Mouse (Mus musculus): ENCODE data around the gene Foxk2. TPM values are rescaled to one million over a fixed set of nuclear protein-coding genes. Genes with fewer than 3 reads are reported as not detected.
"Not testable (repeated sequence)": the region's sequence is repeated elsewhere in the genome, so short reads cannot be mapped to it uniquely, and the experiment has no call there.

Gene Foxk2
- total RNA-seq, 2 experiments from 2014 or later, result 20.9 to 24.8 TPM

DNA sequence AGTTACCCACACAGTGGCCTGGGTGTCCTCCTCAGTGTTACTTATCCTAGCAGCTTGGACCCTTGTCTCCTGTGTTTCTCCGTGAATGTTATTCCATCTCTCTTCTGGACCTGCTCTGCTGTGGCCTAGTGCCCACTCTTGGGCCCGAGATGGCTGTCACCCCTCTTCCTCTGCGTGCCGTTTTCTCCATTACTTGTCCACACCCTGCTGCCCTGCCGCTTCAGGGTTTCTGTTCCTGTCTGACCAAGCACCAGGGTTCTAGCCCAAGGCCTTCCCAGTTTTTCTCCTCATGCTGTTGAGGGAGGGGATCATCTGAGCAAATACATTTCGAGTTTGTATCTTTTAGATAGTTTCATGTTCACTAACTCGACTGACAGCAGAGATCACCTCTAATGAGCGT lies 17.7 kb downstream of the Foxk2 start:
- no peak for ATAC-seq (replicated peaks; ENCODE audit: poor library complexity)

DNA sequence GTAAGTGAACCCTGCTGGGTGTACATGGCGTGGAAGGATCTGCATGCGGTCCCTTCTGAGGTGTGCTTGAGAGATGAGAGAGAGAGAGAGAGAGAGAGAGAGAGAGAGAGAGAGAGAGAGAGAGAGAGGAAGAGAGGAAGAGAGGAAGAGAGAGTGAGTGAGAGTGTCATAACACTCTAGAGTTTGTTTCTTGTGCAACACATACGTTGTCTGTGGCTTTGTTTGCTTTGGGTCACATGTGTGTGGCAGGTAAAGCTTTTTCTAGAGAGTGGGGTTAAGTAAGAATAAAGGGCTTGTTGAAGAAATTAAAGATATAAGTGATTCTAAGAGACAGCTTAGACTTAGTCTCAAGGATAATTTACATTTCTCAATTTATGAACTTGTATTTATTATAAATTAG lies 18.2 kb downstream of the Foxk2 start:
- peak; percentile 57 for ATAC-seq (replicated peaks; ENCODE audit: poor library complexity)

DNA sequence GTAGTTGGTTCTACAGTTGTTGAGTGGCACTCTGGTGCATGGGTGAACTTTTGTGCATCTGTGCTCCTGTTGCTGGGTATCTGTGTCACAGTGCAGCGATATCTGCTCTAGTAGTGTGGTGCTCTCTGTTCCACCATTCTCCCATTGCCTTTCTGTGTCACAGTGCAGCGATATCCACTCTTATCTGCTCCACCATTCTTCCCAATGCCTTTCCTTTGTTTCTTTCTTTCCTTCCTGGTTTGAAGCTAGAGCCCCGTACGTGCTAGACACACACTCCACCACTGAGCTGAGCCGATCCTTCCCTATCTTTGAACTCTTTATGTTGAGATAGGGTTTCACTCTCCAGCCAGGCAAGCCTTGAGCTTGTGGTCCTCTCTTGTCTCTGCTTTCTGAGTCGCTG lies 23.1 kb downstream of the Foxk2 start:
- peak; percentile 64 for ATAC-seq (replicated peaks; ENCODE audit: poor library complexity)

GRCm38 (mm10) chr11:121289859-121290258 lies 30.1 kb downstream of the Foxk2 start:
- peak; percentile 42; the same call in 1 of the 2 replicates for ATAC-seq (replicated peaks; ENCODE audit: poor library complexity)

- no peak for ATAC-seq (replicated peaks; ENCODE audit: poor library complexity)
Observed at GRCm38 (mm10) chr11:121294771-121295170, 35.0 kb downstream of the Foxk2 start.

- no peak for ATAC-seq (replicated peaks; ENCODE audit: poor library complexity)
Observed at GRCm38 (mm10) chr11:121298493-121298892, 38.7 kb downstream of the Foxk2 start.

GRCm38 (mm10) chr11:121300265-121300664 lies 40.5 kb downstream of the Foxk2 start:
- ATAC-seq (replicated peaks; ENCODE audit: poor library complexity), result no peak

DNA sequence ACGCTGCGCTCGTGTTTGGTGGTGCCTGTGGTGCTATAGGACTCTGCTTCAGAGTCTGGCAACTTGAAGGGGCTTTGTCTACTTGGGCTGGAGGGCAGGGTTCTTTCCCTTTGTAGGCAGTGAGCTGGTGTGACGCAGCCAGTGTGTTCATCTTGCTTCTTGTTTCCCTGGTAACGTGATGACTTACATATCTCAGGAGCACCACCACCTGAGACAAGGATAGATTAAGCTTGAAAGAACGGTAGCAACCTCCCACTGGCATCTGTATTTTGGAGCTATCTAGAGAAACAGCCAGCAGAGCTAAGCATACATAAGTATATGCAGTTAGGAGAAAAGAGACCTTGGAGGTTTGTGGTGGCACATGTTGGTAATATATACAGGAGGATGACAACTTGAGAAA lies 45.6 kb downstream of the Foxk2 start:
- peak; percentile 65 for ATAC-seq (replicated peaks; ENCODE audit: poor library complexity)

GRCm38 (mm10) chr11:121306608-121307007 lies 46.8 kb downstream of the Foxk2 start:
- no peak for ATAC-seq (replicated peaks; ENCODE audit: poor library complexity)

DNA sequence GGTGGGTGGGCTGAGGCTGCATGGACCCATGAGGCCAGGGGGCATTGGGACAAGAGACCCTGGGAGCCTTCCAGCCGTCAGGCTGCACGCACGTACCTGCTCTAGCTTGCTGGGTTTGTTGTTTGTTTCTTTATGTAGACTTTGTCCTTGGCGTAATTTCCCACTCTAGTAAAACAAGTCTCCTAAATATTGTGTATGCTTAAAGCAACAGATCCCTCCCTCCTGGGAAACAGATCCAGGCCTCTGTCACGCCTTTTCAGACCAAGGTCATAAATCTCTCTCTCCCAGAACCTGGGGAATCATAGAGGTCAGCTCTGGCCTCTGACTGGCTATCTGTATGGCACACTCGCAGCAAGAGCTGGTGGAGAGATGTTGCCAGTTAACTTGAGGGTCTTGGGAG lies 47.9 kb downstream of the Foxk2 start:
- ATAC-seq (replicated peaks; ENCODE audit: poor library complexity), result not testable (repeated sequence)

GRCm38 (mm10) chr11:121326034-121326433 lies 66.2 kb downstream of the Foxk2 start:
- ATAC-seq (replicated peaks; ENCODE audit: poor library complexity), result no peak

- ATAC-seq (replicated peaks; ENCODE audit: poor library complexity), result no peak
Observed at GRCm38 (mm10) chr11:121326681-121327080, 66.9 kb downstream of the Foxk2 start.

DNA sequence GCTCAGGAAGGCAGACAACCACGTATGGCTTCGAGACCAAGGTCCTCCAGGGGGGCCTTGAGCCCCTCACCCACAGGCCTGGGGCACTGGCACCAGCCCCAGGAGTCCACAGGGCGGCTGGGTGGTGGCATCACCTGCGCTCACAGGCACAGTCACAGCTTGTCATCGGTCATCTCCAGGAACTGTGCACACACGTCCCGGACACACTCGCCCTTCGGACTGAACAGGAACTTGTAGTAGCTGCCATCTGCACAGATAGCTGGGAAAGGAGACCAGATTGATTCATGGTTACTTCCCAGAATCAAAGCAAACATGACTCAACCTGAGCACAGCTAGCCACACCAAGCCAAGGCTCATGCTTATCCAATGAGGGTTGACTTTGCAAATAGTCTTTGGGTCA lies 68.4 kb downstream of the Foxk2 start:
- no peak for ATAC-seq (replicated peaks; ENCODE audit: poor library complexity)

GRCm38 (mm10) chr11:121328619-121329018 lies 68.8 kb downstream of the Foxk2 start:
- no peak for ATAC-seq (replicated peaks; ENCODE audit: poor library complexity)

DNA sequence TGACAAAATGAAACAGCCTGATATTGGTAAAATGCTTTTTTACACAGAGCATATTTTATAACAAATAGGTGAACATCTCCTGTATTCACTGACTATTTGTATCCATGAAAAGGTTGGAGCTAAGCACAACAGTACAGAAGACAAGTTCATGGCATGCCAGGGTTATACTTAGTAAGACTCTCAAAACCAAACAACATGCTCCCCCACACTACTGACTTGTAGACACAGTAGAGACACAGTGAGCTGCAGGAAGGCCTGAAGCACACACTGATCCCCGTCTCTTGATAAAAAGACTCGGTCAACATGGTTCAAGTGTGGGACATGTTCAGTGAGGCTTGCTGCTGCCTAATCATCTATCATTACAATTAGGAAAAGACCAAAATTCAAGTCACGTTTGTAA lies 71.9 kb downstream of the Foxk2 start:
- ATAC-seq (replicated peaks; ENCODE audit: poor library complexity), result no peak

DNA sequence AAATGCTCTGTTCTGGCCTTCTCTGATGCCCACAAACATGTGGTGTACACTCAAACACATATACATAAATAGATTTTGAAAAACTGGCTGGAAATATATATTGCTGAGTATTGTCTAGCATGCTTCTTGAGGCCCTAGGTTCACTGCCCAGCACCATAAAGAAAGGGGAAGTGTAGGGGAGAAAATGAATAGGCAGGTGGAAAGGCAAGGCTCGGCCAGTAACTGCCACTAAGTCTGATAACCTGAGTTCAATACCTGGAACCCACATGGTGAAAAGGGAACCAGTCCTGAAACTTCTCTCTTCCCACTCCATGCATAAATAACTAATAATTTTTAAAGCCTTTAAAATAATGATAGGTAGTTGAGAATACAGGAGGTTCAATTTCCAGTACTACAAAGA lies 79.9 kb downstream of the Foxk2 start:
- ATAC-seq (replicated peaks; ENCODE audit: poor library complexity), result 0 out of 2 replicates have a peak, but pooled peaks have one; percentile 13

DNA sequence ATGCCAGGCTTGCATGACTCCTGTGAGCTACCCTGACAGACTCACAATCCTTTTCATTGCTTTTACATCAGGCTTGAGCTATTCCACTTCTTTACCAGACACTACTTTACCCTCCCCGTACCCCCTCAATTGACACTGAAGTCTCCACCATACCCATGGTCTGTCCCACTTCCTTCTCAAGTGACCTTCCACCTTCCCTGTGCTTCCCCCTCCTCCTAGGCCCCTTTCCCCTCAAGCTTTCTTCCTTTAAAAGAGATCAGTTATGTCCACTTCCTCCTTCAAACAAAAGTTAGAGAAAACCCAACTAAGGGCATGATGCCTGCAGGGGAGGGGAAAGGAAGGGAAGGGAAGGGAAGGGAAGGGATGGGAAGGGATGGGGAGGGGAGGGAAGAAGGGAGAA lies 80.5 kb downstream of the Foxk2 start:
- ATAC-seq (replicated peaks; ENCODE audit: poor library complexity), result peak; percentile 48

- ATAC-seq (replicated peaks; ENCODE audit: poor library complexity), result peak; percentile 38; the same call in 1 of the 2 replicates
Observed at GRCm38 (mm10) chr11:121342423-121342822, 82.6 kb downstream of the Foxk2 start.

GRCm38 (mm10) chr11:121347036-121347435 lies 87.2 kb downstream of the Foxk2 start:
- peak; percentile 88 for ATAC-seq (replicated peaks; ENCODE audit: poor library complexity)

- no peak for ATAC-seq (replicated peaks; ENCODE audit: poor library complexity)
Observed at GRCm38 (mm10) chr11:121348166-121348565, 88.4 kb downstream of the Foxk2 start.

DNA sequence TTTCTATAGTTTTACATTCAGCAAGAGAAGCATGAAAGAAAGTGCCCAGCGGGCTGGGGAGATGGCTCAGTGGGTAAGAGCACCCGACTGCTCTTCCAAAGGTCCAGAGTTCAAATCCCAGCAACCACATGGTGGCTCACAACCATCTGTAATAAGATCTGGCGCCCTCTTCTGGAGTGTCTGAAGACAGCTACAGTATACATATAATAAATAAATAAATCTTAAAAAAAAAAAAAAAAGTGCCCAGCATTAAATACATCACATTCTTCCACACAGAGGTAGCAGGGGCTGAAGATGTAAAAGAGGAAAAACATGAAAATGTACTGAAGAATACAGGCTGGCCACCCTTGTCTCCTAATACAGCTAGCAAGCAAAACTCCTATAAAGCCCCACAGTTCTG lies 88.9 kb downstream of the Foxk2 start:
- ATAC-seq (replicated peaks; ENCODE audit: poor library complexity), result not testable (repeated sequence)

- ATAC-seq (replicated peaks; ENCODE audit: poor library complexity), result peak; percentile 29
Observed at GRCm38 (mm10) chr11:121353326-121354090, 93.7 kb downstream of the Foxk2 start.
